Mouse (Mus musculus): ENCODE data around the gene Rab39. TPM values are rescaled to one million over a fixed set of nuclear protein-coding genes. Genes with fewer than 3 reads are reported as not detected.

Gene Rab39
- 3.6 and 3.7 TPM in 2 replicates for polyA plus RNA-seq (2015; fragmentation: Nextera tagmentation; extraction: Ambion mirVana)

DNA sequence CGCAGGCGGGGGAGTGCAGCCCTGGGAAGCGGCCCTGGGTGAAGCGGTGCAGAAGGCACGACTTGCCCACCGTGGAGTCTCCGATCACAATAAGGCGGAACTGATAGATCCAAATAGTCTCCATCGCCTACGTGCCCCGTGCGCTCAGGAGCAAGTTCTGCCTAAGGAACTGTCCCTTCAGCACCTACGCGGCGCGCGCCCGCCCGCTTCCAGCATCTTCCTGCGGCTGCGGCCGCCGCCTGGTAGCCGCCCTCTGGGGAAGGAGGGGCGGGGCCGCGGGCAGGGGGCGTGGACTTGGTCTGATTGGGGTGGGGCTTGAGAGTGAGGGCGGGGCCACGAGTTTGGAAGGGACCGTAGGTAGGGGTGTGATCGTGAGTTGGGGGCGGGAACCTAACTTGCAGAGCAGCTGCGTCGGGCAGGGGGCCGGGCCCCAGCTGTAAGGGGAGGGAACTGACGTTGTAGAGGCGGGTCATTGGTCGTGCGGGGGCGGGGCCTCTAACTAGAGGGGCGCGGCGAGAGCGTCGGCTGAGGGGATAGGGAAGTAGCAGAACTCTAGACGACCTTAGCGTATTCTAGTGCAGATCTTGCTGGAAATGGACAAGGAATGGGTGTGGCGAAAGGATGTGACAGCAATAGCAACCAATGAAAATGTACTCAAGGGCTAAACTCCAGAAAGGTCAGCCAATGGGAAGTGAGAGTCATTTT lies at the start of gene Rab39:
Gene Rab39 (minus strand): TSS at position 241 of the 705 bp plus-strand sequence.
- peak; percentile 96 for ATAC-seq (ENCODE audit: low FRiP score)
- H3K4me3 ChIP-seq, result peak within 1 kb of the TSS; percentile 69
- WGBS, result under 1% methylated on average over 49 of the region's 49 CpGs

DNA sequence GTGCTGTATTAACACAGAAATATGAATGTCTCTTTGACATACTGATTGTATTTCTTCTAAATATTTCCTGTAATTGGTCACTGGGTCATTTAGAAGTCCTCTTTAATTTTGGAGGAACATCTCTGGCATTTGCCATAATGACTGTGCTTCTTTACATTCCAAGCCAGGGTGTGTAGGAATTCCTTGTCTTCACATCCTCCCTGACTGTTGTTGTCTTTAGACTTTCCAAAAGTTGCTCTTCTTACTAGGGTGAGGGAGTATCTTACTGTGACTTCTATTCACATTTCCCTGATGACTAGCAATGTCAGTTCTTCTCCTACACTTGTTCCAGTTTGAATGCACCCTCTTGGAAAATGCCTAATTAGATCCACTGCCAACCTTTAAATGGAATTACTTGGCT lies 48.8 kb upstream of the Rab39 start:
- Histone ChIP-seq H3K27me3 (0 out of 2 replicates have a peak, but pooled peaks cover 7% of the 10 kb centered on the region), H3K4me1 (replicated peaks) (no peaks in the 10 kb centered on the region), H3K4me2 (no peak overlapping the region), H3K36me3 (no peaks in the 10 kb centered on the region), H3K27ac (no peak overlapping the region), H3K9me3 (no peaks in the 10 kb centered on the region), H3K4me3 (no peak overlapping the region), H3K9ac (no peak overlapping the region)
- ATAC-seq (ENCODE audit: low FRiP score), result no peak

More for the DNA sequence above, at the start of gene Rab39:
- Histone ChIP-seq H3K27ac (peak within 1 kb of the TSS; percentile 62), H3K27me3 (no peaks in the 10 kb centered on the region), H3K36me3 (no peaks in the 10 kb centered on the region), H3K4me1 (replicated peaks) (peaks cover 11% of the 10 kb centered on the region), H3K4me2 (peak within 1 kb of the TSS; percentile 77), H3K9me3 (no peaks in the 10 kb centered on the region), H3K9ac (peak within 1 kb of the TSS; percentile 72)

DNA sequence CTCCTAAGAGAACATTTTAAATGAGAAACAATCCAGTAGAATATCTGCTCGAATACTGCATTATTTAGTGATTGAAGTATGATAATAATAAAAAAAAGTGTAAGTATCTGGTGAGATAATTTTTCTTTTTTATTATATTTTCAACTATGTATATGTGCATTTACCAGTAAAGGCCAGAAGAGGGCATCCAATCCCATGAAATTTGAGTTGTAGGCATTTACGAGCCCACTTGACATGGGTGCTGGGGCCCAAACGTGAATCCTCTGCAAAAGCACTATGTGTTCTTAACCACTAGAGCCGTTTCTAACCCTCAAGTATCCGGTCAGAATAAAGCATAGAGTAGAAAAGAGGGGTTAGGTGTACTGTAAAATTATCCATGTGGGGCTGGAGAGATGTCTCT lies 44.9 kb upstream of the Rab39 start:
- H3K27ac ChIP-seq, result no peak overlapping the region

GRCm38 (mm10) chr9:53750411-53750810 lies 44.4 kb upstream of the Rab39 start:
- WGBS, result 90% methylated on average over 13 of the region's 13 CpGs
- Histone ChIP-seq H3K9me3 (no peaks in the 10 kb centered on the region), H3K27ac (no peak overlapping the region), H3K4me1 (replicated peaks) (no peaks in the 10 kb centered on the region), H3K27me3 (0 out of 2 replicates have a peak, but pooled peaks cover 7% of the 10 kb centered on the region), H3K36me3 (no peaks in the 10 kb centered on the region), H3K9ac (no peak overlapping the region), H3K4me3 (no peak overlapping the region), H3K4me2 (no peak overlapping the region)
- no peak for ATAC-seq (ENCODE audit: low FRiP score)

More for the DNA sequence above, 44.9 kb upstream of the Rab39 start:
- 0 out of 2 replicates have a peak, but pooled peaks cover 7% of the 10 kb centered on the region for H3K27me3 ChIP-seq
- H3K9ac ChIP-seq, result no peak overlapping the region
- no peak overlapping the region for H3K4me3 ChIP-seq
- 55% methylated on average over 5 of the region's 5 CpGs for WGBS
- no peak for ATAC-seq (ENCODE audit: low FRiP score)
- H3K9me3 ChIP-seq, result no peaks in the 10 kb centered on the region
- H3K4me1 ChIP-seq (replicated peaks), result no peaks in the 10 kb centered on the region
- no peak overlapping the region for H3K4me2 ChIP-seq
- no peaks in the 10 kb centered on the region for H3K36me3 ChIP-seq

GRCm38 (mm10) chr9:53740829-53741404 lies 34.9 kb upstream of the Rab39 start:
- Histone ChIP-seq H3K9me3 (no peaks in the 10 kb centered on the region), H3K4me2 (no peak overlapping the region), H3K27ac (no peak overlapping the region), H3K4me3 (no peak overlapping the region), H3K27me3 (no peaks in the 10 kb centered on the region), H3K36me3 (no peaks in the 10 kb centered on the region), H3K9ac (no peak overlapping the region), H3K4me1 (replicated peaks) (no peaks in the 10 kb centered on the region)
- ATAC-seq (ENCODE audit: low FRiP score), result no peak
- 64% methylated on average over 3 of the region's 3 CpGs for WGBS

DNA sequence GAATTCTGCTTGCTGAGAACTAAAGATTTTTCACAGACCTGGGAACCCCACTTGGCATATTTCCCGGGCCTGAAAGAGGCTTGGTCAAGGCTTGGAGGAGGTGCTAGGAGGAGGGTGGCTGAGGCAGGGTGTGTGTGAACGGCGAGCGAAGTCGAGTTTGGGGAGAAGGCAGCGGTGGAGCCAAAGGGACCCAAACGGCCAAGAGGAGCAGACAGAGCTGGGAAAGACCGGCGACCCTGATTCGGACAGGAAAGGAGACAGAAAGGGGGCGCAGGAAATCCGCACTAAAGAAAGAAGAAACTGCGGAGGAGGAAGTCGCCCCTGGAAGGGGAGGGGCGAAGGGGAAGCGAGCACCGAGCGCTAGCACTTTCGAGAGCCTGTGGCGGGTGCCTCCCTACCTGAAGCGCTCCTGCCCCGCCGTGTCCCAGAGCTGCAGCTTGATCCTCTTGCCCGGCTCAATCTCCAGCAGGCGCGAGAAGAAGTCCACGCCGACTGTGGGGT lies 491 bp downstream of the Rab39 start:
- WGBS, result under 1% methylated on average over 28 of the region's 28 CpGs
- H3K4me3 ChIP-seq, result peak overlapping the region; percentile 69
- peak overlapping the region; percentile 62 for H3K27ac ChIP-seq
- no peaks in the 10 kb centered on the region for H3K9me3 ChIP-seq
- peak overlapping the region; percentile 77 for H3K4me2 ChIP-seq
- H3K9ac ChIP-seq, result peak overlapping the region; percentile 72
- peak; percentile 14 for ATAC-seq (ENCODE audit: low FRiP score)
- H3K36me3 ChIP-seq, result no peaks in the 10 kb centered on the region
- H3K27me3 ChIP-seq, result no peaks in the 10 kb centered on the region
- H3K4me1 ChIP-seq (replicated peaks), result peaks cover 11% of the 10 kb centered on the region

GRCm38 (mm10) chr9:53702991-53703390 lies 3.0 kb downstream of the Rab39 start:
- ATAC-seq (ENCODE audit: low FRiP score), result no peak
- H3K4me1 ChIP-seq (replicated peaks), result peaks cover 11% of the 10 kb centered on the region
- 94% methylated on average over 1 of the region's 1 CpGs for WGBS
- no peak overlapping the region for H3K4me2 ChIP-seq
- H3K9ac ChIP-seq, result no peak overlapping the region
- no peaks in the 10 kb centered on the region for H3K27me3 ChIP-seq
- no peak overlapping the region for H3K4me3 ChIP-seq
- H3K27ac ChIP-seq, result no peak overlapping the region
- no peaks in the 10 kb centered on the region for H3K9me3 ChIP-seq
- no peaks in the 10 kb centered on the region for H3K36me3 ChIP-seq

DNA sequence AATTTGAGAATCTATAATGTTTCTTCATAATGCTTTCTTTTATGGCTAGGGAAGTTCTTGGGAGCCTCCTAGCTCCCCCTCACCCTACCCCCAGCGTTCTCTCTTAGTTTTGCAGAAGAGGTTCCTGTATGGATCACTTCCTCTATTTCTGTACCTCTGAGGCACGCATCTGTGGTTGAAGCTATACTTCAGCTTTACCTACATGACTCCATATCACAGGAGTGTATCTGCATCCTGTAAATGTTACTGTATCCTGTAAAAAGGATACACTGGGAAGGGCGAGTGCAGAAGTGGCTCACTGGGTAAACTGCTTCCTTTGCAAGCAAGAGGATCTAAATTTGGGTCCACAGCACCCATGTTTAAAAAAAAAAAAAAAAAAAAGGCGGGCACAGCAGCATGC lies 5.5 kb downstream of the Rab39 start:
- H3K36me3 ChIP-seq, result no peaks in the 10 kb centered on the region
- H3K27me3 ChIP-seq, result no peaks in the 10 kb centered on the region
- peaks cover 5% of the 10 kb centered on the region for H3K4me1 ChIP-seq (replicated peaks)
- no peak for ATAC-seq (ENCODE audit: low FRiP score)
- H3K4me3 ChIP-seq, result no peak overlapping the region
- no peak overlapping the region for H3K27ac ChIP-seq
- H3K4me2 ChIP-seq, result no peak overlapping the region
- no peaks in the 10 kb centered on the region for H3K9me3 ChIP-seq
- H3K9ac ChIP-seq, result no peak overlapping the region
- 79% methylated on average over 4 of the region's 4 CpGs for WGBS

DNA sequence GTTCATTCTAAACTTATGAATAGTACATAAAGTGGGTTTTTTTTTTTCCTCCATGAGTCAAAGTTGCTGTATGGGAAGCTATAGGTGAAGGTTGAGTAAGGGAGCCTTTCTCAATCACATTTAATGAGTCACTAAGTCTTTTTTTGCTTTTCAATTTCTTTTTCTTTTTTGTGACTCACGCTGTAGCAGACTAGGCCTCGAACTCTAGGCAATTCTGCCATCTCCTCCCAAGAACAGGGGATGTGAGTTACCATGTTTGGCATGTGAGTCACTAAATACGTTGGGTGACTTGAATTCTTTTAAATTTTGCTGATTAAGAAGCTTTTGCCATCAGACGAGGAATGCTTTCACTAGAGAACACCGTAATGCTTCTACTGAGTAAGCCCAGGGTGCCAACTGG lies 10.2 kb downstream of the Rab39 start:
- no peaks in the 10 kb centered on the region for H3K4me1 ChIP-seq (replicated peaks)
- no peak for ATAC-seq (ENCODE audit: low FRiP score)
- no peak overlapping the region for H3K27ac ChIP-seq
- 93% methylated on average over 5 of the region's 5 CpGs for WGBS
- H3K9ac ChIP-seq, result no peak overlapping the region
- H3K4me2 ChIP-seq, result no peak overlapping the region
- no peaks in the 10 kb centered on the region for H3K9me3 ChIP-seq
- no peak overlapping the region for H3K4me3 ChIP-seq
- H3K36me3 ChIP-seq, result no peaks in the 10 kb centered on the region
- H3K27me3 ChIP-seq, result no peaks in the 10 kb centered on the region

GRCm38 (mm10) chr9:53693718-53694117 lies 12.3 kb downstream of the Rab39 start:
- no peak for ATAC-seq (ENCODE audit: low FRiP score)
- no peaks in the 10 kb centered on the region for H3K27me3 ChIP-seq
- no peak overlapping the region for H3K4me3 ChIP-seq
- no peaks in the 10 kb centered on the region for H3K4me1 ChIP-seq (replicated peaks)
- whole genome bisulfite sequencing, result 76% methylated on average over 1 of the region's 1 CpGs
- no peaks in the 10 kb centered on the region for H3K36me3 ChIP-seq
- no peak overlapping the region for H3K9ac ChIP-seq
- H3K4me2 ChIP-seq, result no peak overlapping the region
- H3K27ac ChIP-seq, result no peak overlapping the region
- H3K9me3 ChIP-seq, result no peaks in the 10 kb centered on the region

DNA sequence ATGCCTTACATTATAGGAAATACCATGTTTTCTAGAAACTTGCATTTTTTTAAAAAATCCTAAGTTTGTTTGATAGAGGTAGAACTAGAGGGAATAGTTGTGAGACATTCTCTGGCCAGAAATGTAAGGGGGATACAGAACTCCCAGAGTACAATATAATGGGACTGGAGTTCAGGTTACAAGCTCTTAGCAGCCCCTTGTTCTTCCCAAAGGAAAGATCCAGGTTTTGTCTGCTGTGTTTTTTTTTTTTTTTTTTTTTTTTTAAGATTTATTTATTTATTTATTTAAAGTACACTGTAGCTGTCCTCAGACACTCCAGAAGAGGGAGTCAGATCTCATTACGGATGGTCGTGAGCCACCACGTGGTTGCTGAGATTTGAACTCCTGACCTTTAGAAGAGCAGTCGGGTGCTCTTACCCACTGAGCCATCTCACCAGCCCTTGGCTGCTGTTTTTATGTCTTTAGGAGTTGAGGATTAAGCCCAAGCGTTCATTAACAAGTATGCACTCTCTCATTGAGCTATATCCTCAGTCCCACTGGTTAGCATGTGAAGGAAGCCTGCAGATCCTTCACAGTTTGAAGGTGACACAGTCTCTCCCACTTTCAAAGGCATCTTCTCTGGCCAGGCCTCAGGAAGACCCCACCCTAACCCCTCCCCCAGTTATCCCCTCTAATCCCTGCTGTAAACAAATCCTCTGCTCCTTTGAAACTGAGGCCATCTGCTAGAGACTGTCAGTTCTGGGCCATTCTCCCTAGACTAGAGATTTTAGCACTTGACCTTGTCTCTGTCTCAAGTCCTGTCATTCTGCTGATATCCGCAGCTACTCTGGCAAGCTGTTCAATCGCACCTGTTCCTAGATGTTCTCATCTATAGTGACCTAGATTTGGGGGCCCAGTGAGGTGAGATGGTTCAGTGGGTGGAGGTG lies 14.0 kb downstream of the Rab39 start:
- Histone ChIP-seq H3K27me3 (no peaks in the 10 kb centered on the region), H3K27ac (no peak overlapping the region), H3K4me1 (replicated peaks) (no peaks in the 10 kb centered on the region), H3K4me3 (no peak overlapping the region), H3K9ac (no peak overlapping the region), H3K4me2 (no peak overlapping the region), H3K9me3 (no peaks in the 10 kb centered on the region), H3K36me3 (no peaks in the 10 kb centered on the region)
- WGBS, result 43% methylated on average over 7 of the region's 7 CpGs
- no peak for ATAC-seq (ENCODE audit: low FRiP score)

DNA sequence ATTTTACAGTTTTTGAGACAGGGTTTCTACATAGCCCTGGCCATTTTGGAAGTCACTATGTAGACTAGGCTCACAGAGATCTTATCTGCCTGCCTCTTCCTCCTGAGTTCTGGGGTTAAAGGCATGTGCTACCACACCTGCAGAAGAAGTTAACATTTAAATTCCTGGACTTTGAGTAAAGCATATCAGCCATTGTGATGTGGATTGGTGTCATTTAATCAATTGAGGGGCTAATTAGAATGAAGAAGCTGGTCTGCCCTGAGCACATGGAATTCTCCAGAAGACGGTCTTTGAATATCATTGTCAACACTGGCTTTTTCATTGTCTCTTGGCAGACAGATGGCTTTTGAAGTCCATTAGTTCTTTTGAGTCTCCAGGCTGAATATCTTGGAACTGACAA lies 25.2 kb downstream of the Rab39 start:
- no peak overlapping the region for H3K4me2 ChIP-seq
- no peaks in the 10 kb centered on the region for H3K36me3 ChIP-seq
- no peak overlapping the region for H3K4me3 ChIP-seq
- H3K9ac ChIP-seq, result no peak overlapping the region
- H3K27me3 ChIP-seq, result no peaks in the 10 kb centered on the region
- no peak overlapping the region for H3K27ac ChIP-seq
- no peaks in the 10 kb centered on the region for H3K4me1 ChIP-seq (replicated peaks)
- ATAC-seq (ENCODE audit: low FRiP score), result no peak
- no peaks in the 10 kb centered on the region for H3K9me3 ChIP-seq
- 77% methylated on average over 1 of the region's 1 CpGs for WGBS

Data from hindbrain, embryonic 13.5 days (tissue).